Mouse (Mus musculus) hindbrain, embryonic 16.5 days (tissue): ENCODE measurements around the gene Susd6. TPM values are rescaled to one million over a fixed set of nuclear protein-coding genes. Genes with fewer than 3 reads are reported as not detected.

Experiments
- ATAC-seq: fragments of 200-750 bp; cut with Nextera tagmentation; 2 replicates; pipeline ENCODE4 v1.8.0; 2017; ENCODE audit warnings: moderate TSS enrichment, moderate library complexity
- H3K27ac ChIP-seq: fragments of 300-500 bp; sonication (generic); 2 replicates; pipeline ENCODE4 v1.5.1; 2014; ENCODE audit warnings: low read depth, mild to moderate bottlenecking, control low read depth, low read length, moderate library complexity
- H3K27me3 ChIP-seq: fragments of 300-500 bp; sonication (generic); replicated peaks from 2 replicates; pipeline ENCODE4 v1.6.1; 2014; ENCODE audit warnings: low read length; ENCODE audit not compliant: control insufficient read depth, insufficient read depth
- H3K36me3 ChIP-seq: fragments of 300-500 bp; sonication (generic); 2 replicates; pipeline ENCODE4 v1.6.1; 2014; ENCODE audit warnings: mild to moderate bottlenecking, low read length, moderate library complexity, mixed read lengths; ENCODE audit not compliant: control insufficient read depth, insufficient read depth
- H3K4me1 ChIP-seq: fragments of 300-500 bp; sonication (generic); 2 replicates; pipeline ENCODE4 v1.6.1; 2014; ENCODE audit warnings: low read depth, low read length; ENCODE audit not compliant: control insufficient read depth, insufficient read depth
- H3K4me2 ChIP-seq: fragments of 300-500 bp; sonication (generic); 2 replicates; pipeline ENCODE4 v1.6.1; 2014; ENCODE audit warnings: mild to moderate bottlenecking, low read length, control low read depth, moderate library complexity
- H3K4me3 ChIP-seq: fragments of 300-500 bp; sonication (generic); 2 replicates; pipeline ENCODE4 v1.5.1; 2014; ENCODE audit warnings: mild to moderate bottlenecking, low read length, control low read depth, moderate library complexity
- H3K9ac ChIP-seq: fragments of 300-500 bp; sonication (generic); 2 replicates; pipeline ENCODE4 v1.6.1; 2014; ENCODE audit warnings: low read depth, mild to moderate bottlenecking, control low read depth, low read length, moderate library complexity
- H3K9me3 ChIP-seq: fragments of 300-500 bp; sonication (generic); 2 replicates; pipeline ENCODE4 v1.6.1; 2014; ENCODE audit warnings: mild to moderate bottlenecking, low read length, moderate library complexity; ENCODE audit not compliant: control insufficient read depth
- WGBS: fragments of 180-500 bp; shearing (Covaris S2); extraction: QIAGEN DNeasy Blood & Tissue Kit; methylation state at CpG from one replicate; pipeline ENCODE4 v1.1.7; 2014; 5-methylcytosine and 5-hydroxymethylcytosine counted together
- polyA plus RNA-seq: library from polyadenylated mRNA; unstranded; fragments of >200 nt; fragmentation: Nextera tagmentation; extraction: Ambion mirVana; gene quantifications from 2 replicates; pipeline ENCODE4 v1.2.1, GENCODE M21; 2015

Susd6 gene
- polyA plus RNA-seq, 1 experiment from 2014 or later: 9.9 TPM

DNA sequence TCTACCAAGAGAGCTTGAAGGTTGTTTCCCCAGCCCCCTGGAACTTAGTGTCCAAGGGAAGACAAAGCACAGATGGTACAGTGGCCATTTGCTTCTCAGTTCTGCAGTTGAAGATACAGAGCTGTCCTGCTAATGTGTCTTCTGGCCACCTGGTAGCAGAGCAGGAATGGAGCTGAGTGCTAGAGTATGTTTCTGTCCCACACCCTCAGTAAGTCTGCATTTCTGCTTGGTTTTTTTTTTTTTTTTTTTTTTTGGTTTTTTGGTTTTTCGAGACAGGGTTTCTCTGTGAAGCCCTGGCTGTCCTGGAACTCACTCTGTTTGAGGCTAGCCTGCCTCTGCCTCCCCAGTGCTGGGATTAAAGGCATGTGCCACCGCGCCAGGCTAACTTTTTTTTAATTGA is 93.0 kb downstream of the Susd6 start:
- Histone ChIP-seq H3K27me3 (no peaks in the 10 kb centered on the region), H3K9me3 (no peaks in the 10 kb centered on the region), H3K36me3 (peaks cover 3% of the 10 kb centered on the region; the same call in 1 of the 2 replicates), H3K4me2 (no peak overlapping the region), H3K9ac (no peak overlapping the region), H3K4me3 (no peak overlapping the region), H3K4me1 (no peaks in the 10 kb centered on the region), H3K27ac (no peak overlapping the region)
- no peak for ATAC-seq
- WGBS: 92% methylated on average over 3 of the region's 3 CpGs

- no peaks in the 10 kb centered on the region for H3K9me3 ChIP-seq
- no peak overlapping the region for H3K4me2 ChIP-seq
- no peaks in the 10 kb centered on the region for H3K4me1 ChIP-seq
- H3K9ac ChIP-seq: no peak overlapping the region
- no peak overlapping the region for H3K4me3 ChIP-seq
- H3K36me3 ChIP-seq: peaks cover under 1% of the 10 kb centered on the region; the same call in 1 of the 2 replicates
- H3K27ac ChIP-seq: no peak overlapping the region
- ATAC-seq: no peak
- WGBS: 74% methylated on average over 5 of the region's 5 CpGs
- H3K27me3 ChIP-seq: no peaks in the 10 kb centered on the region
Observed at GRCm38 (mm10) chr12:80883881-80884280, 93.6 kb downstream of the Susd6 start.

DNA sequence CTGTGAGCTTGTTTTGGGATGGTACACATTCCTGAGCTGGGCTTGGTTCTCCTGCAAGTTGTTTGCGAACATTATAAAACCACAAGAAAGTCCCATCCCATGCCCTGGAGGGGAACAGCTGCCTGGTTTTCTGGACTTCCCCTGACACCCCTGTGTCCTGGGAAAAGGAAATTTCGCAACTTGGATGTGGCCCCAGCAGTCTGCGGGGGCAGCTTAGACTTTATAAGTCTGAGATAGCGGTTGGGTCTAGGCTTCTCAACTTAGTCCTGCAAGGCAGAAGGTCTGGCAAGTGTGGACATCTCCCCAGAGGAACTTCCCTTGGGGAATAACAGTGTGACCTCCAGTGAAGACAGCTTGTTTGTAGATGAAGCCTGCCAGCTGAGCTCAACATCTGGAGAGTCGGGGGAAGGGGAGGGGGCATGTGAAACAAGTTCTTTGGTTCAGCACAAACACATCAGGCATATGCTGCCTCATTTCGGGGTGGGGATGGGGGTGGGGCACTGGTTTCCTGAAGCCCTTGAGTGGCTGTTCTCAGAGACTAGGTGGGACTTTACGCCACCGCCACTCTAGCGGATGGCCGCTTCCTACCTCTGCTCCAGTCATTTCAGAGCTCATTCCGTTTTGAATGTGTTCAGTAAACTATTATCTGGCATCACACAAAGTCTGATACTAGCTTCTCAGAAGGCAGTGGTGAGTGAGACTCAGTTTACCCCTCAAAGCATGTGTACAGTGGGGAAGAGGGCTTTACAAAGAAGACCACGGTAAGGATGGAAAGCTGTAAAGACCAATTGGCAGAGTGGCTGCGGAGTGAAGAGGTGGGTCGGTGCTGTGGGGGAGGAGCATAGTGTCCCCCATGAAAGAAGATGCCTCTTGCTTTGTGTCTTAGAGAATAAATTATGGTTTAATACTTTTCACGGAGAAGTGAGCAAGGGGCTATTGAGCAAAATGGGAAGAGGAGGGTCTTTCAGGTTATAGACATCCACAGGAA is 95.3 kb downstream of the Susd6 start:
- 55% methylated on average over 15 of the region's 15 CpGs for WGBS
- no peak for ATAC-seq
- H3K4me3 ChIP-seq: no peak overlapping the region
- H3K27ac ChIP-seq: no peak overlapping the region
- no peaks in the 10 kb centered on the region for H3K9me3 ChIP-seq
- H3K4me2 ChIP-seq: no peak overlapping the region
- H3K36me3 ChIP-seq: no peaks in the 10 kb centered on the region
- no peaks in the 10 kb centered on the region for H3K4me1 ChIP-seq
- no peaks in the 10 kb centered on the region for H3K27me3 ChIP-seq
- H3K9ac ChIP-seq: no peak overlapping the region

- Histone ChIP-seq H3K4me3 (no peak overlapping the region), H3K4me1 (no peaks in the 10 kb centered on the region), H3K27me3 (no peaks in the 10 kb centered on the region), H3K27ac (no peak overlapping the region), H3K4me2 (no peak overlapping the region), H3K36me3 (no peaks in the 10 kb centered on the region), H3K9ac (no peak overlapping the region), H3K9me3 (no peaks in the 10 kb centered on the region)
- 79% methylated on average over 2 of the region's 2 CpGs for WGBS
- ATAC-seq: no peak
Observed at GRCm38 (mm10) chr12:80887036-80887435, 96.7 kb downstream of the Susd6 start.

DNA sequence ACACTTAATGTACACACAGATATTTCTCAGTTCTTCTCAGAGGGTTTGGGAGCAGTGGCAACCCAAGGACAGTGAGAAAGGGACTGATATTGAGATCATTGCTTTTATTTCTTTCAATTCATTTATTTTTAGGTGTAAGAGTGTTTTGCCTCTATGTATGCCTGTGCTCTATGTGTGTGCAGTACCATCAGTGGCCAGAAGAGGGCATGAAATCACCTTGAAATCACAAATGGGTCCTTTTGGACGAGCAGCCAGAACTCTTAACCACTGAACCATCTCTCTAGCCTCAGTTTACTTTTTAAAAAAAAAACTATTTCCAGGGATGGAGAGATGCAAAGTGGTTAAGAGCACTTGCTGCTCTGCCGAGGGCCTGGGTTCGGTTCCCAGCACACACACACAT is 99.0 kb downstream of the Susd6 start:
- ATAC-seq: no peak
- no peaks in the 10 kb centered on the region for H3K9me3 ChIP-seq
- WGBS: 91% methylated on average over 3 of the region's 3 CpGs

DNA sequence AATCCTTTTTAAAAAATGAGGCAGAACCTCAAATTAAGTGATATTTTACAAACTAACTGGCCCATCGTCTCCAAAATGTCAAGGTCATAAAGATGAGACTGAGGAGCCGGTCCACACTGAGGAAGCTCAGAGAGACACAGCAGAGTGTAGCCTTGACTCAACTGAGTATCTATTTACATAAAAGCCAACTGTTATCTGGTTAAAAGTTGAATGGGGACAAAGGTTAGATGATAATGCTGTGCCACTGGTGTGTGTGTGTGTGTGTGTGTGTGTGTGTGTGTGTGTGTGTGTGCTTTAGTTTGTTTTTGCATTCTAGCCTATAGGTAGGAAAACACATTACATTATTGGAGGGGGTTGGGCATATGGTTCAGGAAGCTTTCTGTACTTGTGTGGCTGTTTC is 100.8 kb downstream of the Susd6 start:
- no peaks in the 10 kb centered on the region for H3K36me3 ChIP-seq
- H3K9ac ChIP-seq: no peak overlapping the region
- 94% methylated on average over 2 of the region's 2 CpGs for WGBS
- H3K4me1 ChIP-seq: peaks cover 5% of the 10 kb centered on the region
- no peaks in the 10 kb centered on the region for H3K27me3 ChIP-seq
- no peak overlapping the region for H3K27ac ChIP-seq
- no peak overlapping the region for H3K4me2 ChIP-seq
- ATAC-seq: no peak
- no peaks in the 10 kb centered on the region for H3K9me3 ChIP-seq
- H3K4me3 ChIP-seq: no peak overlapping the region

More for the DNA sequence above, 99.0 kb downstream of the Susd6 start:
- H3K27ac ChIP-seq: no peak overlapping the region
- H3K4me3 ChIP-seq: no peak overlapping the region
- no peaks in the 10 kb centered on the region for H3K36me3 ChIP-seq
- H3K4me2 ChIP-seq: no peak overlapping the region
- no peak overlapping the region for H3K9ac ChIP-seq
- no peaks in the 10 kb centered on the region for H3K27me3 ChIP-seq
- H3K4me1 ChIP-seq: no peaks in the 10 kb centered on the region

DNA sequence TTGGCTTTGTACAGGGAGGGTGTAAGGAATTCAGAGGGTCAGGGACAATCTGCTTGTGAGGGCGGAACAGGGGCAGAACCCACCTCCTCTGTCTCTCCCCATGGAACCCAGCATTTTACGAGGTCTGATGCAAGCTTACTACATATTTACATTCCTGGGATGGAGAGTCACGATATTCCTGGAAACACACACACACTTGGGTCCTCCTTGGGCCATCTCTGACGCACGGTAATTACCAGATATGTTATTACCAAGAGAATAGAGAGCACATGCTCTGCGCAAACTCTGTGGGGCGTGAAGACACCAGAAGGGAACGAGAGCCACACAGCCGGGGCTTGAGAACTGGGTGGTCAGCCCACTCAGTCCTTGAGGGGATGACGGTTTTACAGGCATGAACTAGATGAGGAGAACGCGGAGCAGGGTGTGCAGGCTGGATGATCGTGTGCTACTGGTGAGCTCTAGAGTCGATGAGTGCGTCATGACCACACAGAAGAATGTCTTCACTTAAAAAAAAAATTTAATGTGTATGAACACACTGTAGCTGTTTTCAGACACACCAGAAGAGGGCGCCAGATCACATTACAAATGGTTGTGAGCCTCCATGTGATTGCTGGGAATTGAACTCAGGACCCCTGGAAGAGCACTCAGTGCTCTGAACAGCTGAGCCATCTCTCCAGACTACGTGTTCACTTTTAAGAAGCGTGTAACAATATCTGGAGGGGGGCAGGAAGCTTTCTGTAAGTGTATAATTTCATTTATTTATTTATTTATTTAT is 103.6 kb downstream of the Susd6 start:
- Histone ChIP-seq H3K9ac (no peak overlapping the region), H3K27me3 (no peaks in the 10 kb centered on the region), H3K36me3 (no peaks in the 10 kb centered on the region), H3K4me2 (no peak overlapping the region), H3K9me3 (no peaks in the 10 kb centered on the region), H3K4me3 (no peak overlapping the region), H3K27ac (no peak overlapping the region), H3K4me1 (peaks cover 5% of the 10 kb centered on the region)
- 86% methylated on average over 18 of the region's 18 CpGs for WGBS
- ATAC-seq: no peak

DNA sequence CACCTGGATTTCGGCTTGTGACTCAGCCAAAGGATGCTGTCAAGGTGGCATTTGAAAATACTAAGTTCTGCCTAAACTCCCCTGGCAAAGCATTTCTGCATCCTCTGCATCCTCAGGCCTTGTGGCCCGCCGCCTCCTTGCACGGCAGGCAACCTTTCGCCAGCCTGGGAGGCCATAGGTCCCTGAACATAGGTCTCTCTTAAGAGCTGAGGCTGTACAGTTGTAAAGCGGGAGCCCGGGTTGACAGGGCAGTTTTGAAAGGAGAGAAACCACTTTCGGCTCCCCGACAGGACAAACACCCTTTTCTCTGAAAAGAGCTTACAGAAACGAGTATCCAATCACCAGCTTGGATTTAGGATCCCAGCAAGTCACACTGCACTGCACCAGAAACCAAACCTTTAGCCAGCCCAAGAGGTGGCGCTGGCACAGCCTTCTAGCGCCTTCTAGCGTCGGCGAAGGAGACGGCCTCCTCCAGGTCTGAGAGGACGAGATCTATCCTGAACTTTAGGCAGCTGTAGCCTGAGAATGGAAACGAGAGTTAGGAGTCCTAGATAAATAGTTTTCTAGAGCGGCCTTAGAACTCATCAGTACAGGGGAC is 104.8 kb downstream of the Susd6 start:
- no peaks in the 10 kb centered on the region for H3K9me3 ChIP-seq
- H3K4me2 ChIP-seq: peak overlapping the region; percentile 62
- H3K36me3 ChIP-seq: no peaks in the 10 kb centered on the region
- 12% methylated on average over 19 of the region's 19 CpGs for whole genome bisulfite sequencing
- H3K9ac ChIP-seq: peak overlapping the region; percentile 41
- H3K4me3 ChIP-seq: peak overlapping the region; percentile 28
- H3K27ac ChIP-seq: no peak overlapping the region; the same call in 1 of the 2 replicates
- no peaks in the 10 kb centered on the region for H3K27me3 ChIP-seq
- peaks cover 5% of the 10 kb centered on the region for H3K4me1 ChIP-seq
- ATAC-seq: peak; percentile 97

DNA sequence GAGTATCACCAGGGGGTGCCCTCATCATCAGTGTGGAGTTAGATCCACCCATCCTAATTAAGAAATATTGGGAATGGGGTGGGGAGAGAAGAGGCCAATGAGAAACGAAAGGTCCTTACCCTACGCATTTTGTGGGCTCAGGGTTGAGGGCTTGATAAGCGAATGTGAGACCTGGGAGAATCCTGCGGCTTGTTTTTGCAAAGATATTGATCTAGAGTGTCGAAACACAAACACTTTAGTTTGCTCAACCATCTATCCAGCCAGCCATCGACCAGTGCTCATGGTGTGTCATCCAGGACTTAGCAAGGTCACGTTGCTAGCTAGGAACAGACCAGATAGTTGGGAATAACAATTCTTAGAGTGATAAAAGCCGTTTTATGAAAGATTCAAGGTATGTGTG is 119.3 kb downstream of the Susd6 start:
- no peak overlapping the region for H3K9ac ChIP-seq
- ATAC-seq: no peak
- 92% methylated on average over 8 of the region's 8 CpGs for WGBS
- H3K9me3 ChIP-seq: no peaks in the 10 kb centered on the region
- H3K4me1 ChIP-seq: no peaks in the 10 kb centered on the region
- no peaks in the 10 kb centered on the region for H3K27me3 ChIP-seq
- no peak overlapping the region for H3K27ac ChIP-seq
- no peak overlapping the region for H3K4me2 ChIP-seq
- H3K4me3 ChIP-seq: no peak overlapping the region
- no peaks in the 10 kb centered on the region for H3K36me3 ChIP-seq
